Mouse (Mus musculus): ENCODE data around the gene Krt88. TPM values are rescaled to one million over a fixed set of nuclear protein-coding genes. Genes with fewer than 3 reads are reported as not detected.

Krt88 gene
- polyA plus RNA-seq (2014; fragmentation: Nextera tagmentation; extraction: Ambion mirVana) = not detected in 2 replicates

- Histone ChIP-seq H3K9me3 (ENCODE audit: control insufficient read depth, low read length) (no peaks in the 10 kb centered on the region), H3K4me2 (no peak within 1 kb of the TSS), H3K27ac (ENCODE audit: low read depth, low read length) (no peak within 1 kb of the TSS), H3K27me3 (ENCODE audit: control insufficient read depth, insufficient read depth, low read length) (no peaks in the 10 kb centered on the region), H3K4me1 (ENCODE audit: control insufficient read depth, insufficient read depth, low read length) (no peaks in the 10 kb centered on the region), H3K36me3 (ENCODE audit: control insufficient read depth, insufficient read depth, low read length) (no peaks in the 10 kb centered on the region), H3K4me3 (ENCODE audit: low read depth, low read length) (no peak within 1 kb of the TSS), H3K9ac (ENCODE audit: low read length) (no peak within 1 kb of the TSS)
- DNase-seq (ENCODE audit: low spot score, missing footprints) = no peak
- WGBS = 79% methylated on average over 2 of the region's 2 CpGs
- no peak for ATAC-seq (ENCODE audit: low FRiP score)
Measured at GRCm38 (mm10) chr15:101447444-101447843, at the start of gene Krt88. Krt88 (plus strand) TSS chr15:101447744.

GRCm38 (mm10) chr15:101398269-101398668 lies 49.3 kb upstream of the Krt88 start:
- Histone ChIP-seq H3K4me2 (no peak overlapping the region), H3K4me1 (ENCODE audit: control insufficient read depth, insufficient read depth, low read length) (no peaks in the 10 kb centered on the region), H3K9ac (ENCODE audit: low read length) (no peak overlapping the region), H3K27me3 (ENCODE audit: control insufficient read depth, insufficient read depth, low read length) (no peaks in the 10 kb centered on the region), H3K36me3 (ENCODE audit: control insufficient read depth, insufficient read depth, low read length) (no peaks in the 10 kb centered on the region), H3K4me3 (ENCODE audit: low read depth, low read length) (no peak overlapping the region), H3K9me3 (ENCODE audit: control insufficient read depth, low read length) (no peaks in the 10 kb centered on the region), H3K27ac (ENCODE audit: low read depth, low read length) (no peak overlapping the region)
- WGBS = 87% methylated on average over 8 of the region's 8 CpGs
- DNase-seq (ENCODE audit: low spot score, missing footprints) (no peak), ATAC-seq (ENCODE audit: low FRiP score) (no peak)

- Histone ChIP-seq H3K4me3 (ENCODE audit: low read depth, low read length) (no peak within 1 kb of the TSS), H3K9me3 (ENCODE audit: control insufficient read depth, low read length) (no peaks in the 10 kb centered on the region), H3K27ac (ENCODE audit: low read depth, low read length) (no peak within 1 kb of the TSS), H3K9ac (ENCODE audit: low read length) (no peak within 1 kb of the TSS), H3K36me3 (ENCODE audit: control insufficient read depth, insufficient read depth, low read length) (no peaks in the 10 kb centered on the region), H3K27me3 (ENCODE audit: control insufficient read depth, insufficient read depth, low read length) (peaks cover 10% of the 10 kb centered on the region), H3K4me2 (no peak within 1 kb of the TSS), H3K4me1 (ENCODE audit: control insufficient read depth, insufficient read depth, low read length) (no peaks in the 10 kb centered on the region)
- ATAC-seq (ENCODE audit: low FRiP score) = no peak
- no peak for DNase-seq (ENCODE audit: low spot score, missing footprints)
- WGBS = 51% methylated on average over 2 of the region's 2 CpGs
Measured at GRCm38 (mm10) chr15:101410775-101411174, 36.8 kb upstream of the Krt88 start, which contains the start of gene Krt7. Krt7 (plus strand) TSS chr15:101411043.

GRCm38 (mm10) chr15:101412188-101412587 lies 35.4 kb upstream of the Krt88 start:
- DNase-seq (ENCODE audit: low spot score, missing footprints) (no peak), ATAC-seq (ENCODE audit: low FRiP score) (no peak)
- H3K27ac ChIP-seq (ENCODE audit: low read depth, low read length) = no peak overlapping the region
- H3K36me3 ChIP-seq (ENCODE audit: control insufficient read depth, insufficient read depth, low read length) = no peaks in the 10 kb centered on the region
- no peaks in the 10 kb centered on the region for H3K4me1 ChIP-seq (ENCODE audit: control insufficient read depth, insufficient read depth, low read length)
- H3K9me3 ChIP-seq (ENCODE audit: control insufficient read depth, low read length) = no peaks in the 10 kb centered on the region
- no peak overlapping the region for H3K4me3 ChIP-seq (ENCODE audit: low read depth, low read length)
- peaks cover 10% of the 10 kb centered on the region for H3K27me3 ChIP-seq (ENCODE audit: control insufficient read depth, insufficient read depth, low read length)
- H3K9ac ChIP-seq (ENCODE audit: low read length) = no peak overlapping the region
- H3K4me2 ChIP-seq = no peak overlapping the region
- 17% methylated on average over 31 of the region's 31 CpGs for WGBS

GRCm38 (mm10) chr15:101413916-101414635 lies 33.5 kb upstream of the Krt88 start:
- H3K4me2 ChIP-seq = no peak overlapping the region
- no peaks in the 10 kb centered on the region for H3K36me3 ChIP-seq (ENCODE audit: control insufficient read depth, insufficient read depth, low read length)
- DNase-seq (ENCODE audit: low spot score, missing footprints) (no peak), ATAC-seq (ENCODE audit: low FRiP score) (no peak)
- 56% methylated on average over 7 of the region's 7 CpGs for WGBS
- H3K9me3 ChIP-seq (ENCODE audit: control insufficient read depth, low read length) = no peaks in the 10 kb centered on the region
- no peaks in the 10 kb centered on the region for H3K4me1 ChIP-seq (ENCODE audit: control insufficient read depth, insufficient read depth, low read length)
- no peak overlapping the region for H3K9ac ChIP-seq (ENCODE audit: low read length)
- H3K4me3 ChIP-seq (ENCODE audit: low read depth, low read length) = no peak overlapping the region
- H3K27ac ChIP-seq (ENCODE audit: low read depth, low read length) = no peak overlapping the region
- peaks cover 10% of the 10 kb centered on the region for H3K27me3 ChIP-seq (ENCODE audit: control insufficient read depth, insufficient read depth, low read length)

- DNase-seq (ENCODE audit: low spot score, missing footprints) (no peak), ATAC-seq (ENCODE audit: low FRiP score) (no peak)
- WGBS = 42% methylated on average over 11 of the region's 11 CpGs
Measured at GRCm38 (mm10) chr15:101414807-101415565, 32.6 kb upstream of the Krt88 start.

GRCm38 (mm10) chr15:101418950-101419349 lies 28.6 kb upstream of the Krt88 start:
- H3K4me3 ChIP-seq (ENCODE audit: low read depth, low read length) = no peak overlapping the region
- H3K9ac ChIP-seq (ENCODE audit: low read length) = no peak overlapping the region
- WGBS = 88% methylated on average over 4 of the region's 4 CpGs
- no peak overlapping the region for H3K4me2 ChIP-seq
- DNase-seq (ENCODE audit: low spot score, missing footprints) = no peak
- H3K36me3 ChIP-seq (ENCODE audit: control insufficient read depth, insufficient read depth, low read length) = no peaks in the 10 kb centered on the region
- no peaks in the 10 kb centered on the region for H3K4me1 ChIP-seq (ENCODE audit: control insufficient read depth, insufficient read depth, low read length)
- no peak for ATAC-seq (ENCODE audit: low FRiP score)
- H3K27ac ChIP-seq (ENCODE audit: low read depth, low read length) = no peak overlapping the region
- no peaks in the 10 kb centered on the region for H3K9me3 ChIP-seq (ENCODE audit: control insufficient read depth, low read length)
- H3K27me3 ChIP-seq (ENCODE audit: control insufficient read depth, insufficient read depth, low read length) = no peaks in the 10 kb centered on the region

More at GRCm38 (mm10) chr15:101414807-101415565, 32.6 kb upstream of the Krt88 start:
- H3K27me3 ChIP-seq (ENCODE audit: control insufficient read depth, insufficient read depth, low read length) = peaks cover 10% of the 10 kb centered on the region
- H3K4me1 ChIP-seq (ENCODE audit: control insufficient read depth, insufficient read depth, low read length) = no peaks in the 10 kb centered on the region
- H3K4me3 ChIP-seq (ENCODE audit: low read depth, low read length) = no peak overlapping the region
- no peaks in the 10 kb centered on the region for H3K36me3 ChIP-seq (ENCODE audit: control insufficient read depth, insufficient read depth, low read length)
- no peak overlapping the region for H3K9ac ChIP-seq (ENCODE audit: low read length)
- no peaks in the 10 kb centered on the region for H3K9me3 ChIP-seq (ENCODE audit: control insufficient read depth, low read length)
- H3K4me2 ChIP-seq = no peak overlapping the region
- H3K27ac ChIP-seq (ENCODE audit: low read depth, low read length) = no peak overlapping the region

- no peak for ATAC-seq (ENCODE audit: low FRiP score)
- WGBS = 60% methylated on average over 6 of the region's 6 CpGs
- H3K4me3 ChIP-seq (ENCODE audit: low read depth, low read length) = no peak overlapping the region
Measured at GRCm38 (mm10) chr15:101420903-101421302, 26.6 kb upstream of the Krt88 start.

GRCm38 (mm10) chr15:101424914-101425313 lies 22.6 kb upstream of the Krt88 start:
- no peaks in the 10 kb centered on the region for H3K27me3 ChIP-seq (ENCODE audit: control insufficient read depth, insufficient read depth, low read length)
- H3K9ac ChIP-seq (ENCODE audit: low read length) = no peak overlapping the region
- 26% methylated on average over 5 of the region's 5 CpGs for WGBS
- no peak overlapping the region for H3K27ac ChIP-seq (ENCODE audit: low read depth, low read length)
- no peaks in the 10 kb centered on the region for H3K36me3 ChIP-seq (ENCODE audit: control insufficient read depth, insufficient read depth, low read length)
- H3K9me3 ChIP-seq (ENCODE audit: control insufficient read depth, low read length) = no peaks in the 10 kb centered on the region
- H3K4me3 ChIP-seq (ENCODE audit: low read depth, low read length) = no peak overlapping the region
- H3K4me2 ChIP-seq = no peak overlapping the region
- H3K4me1 ChIP-seq (ENCODE audit: control insufficient read depth, insufficient read depth, low read length) = no peaks in the 10 kb centered on the region
- DNase-seq (ENCODE audit: low spot score, missing footprints) (no peak), ATAC-seq (ENCODE audit: low FRiP score) (no peak)

More at GRCm38 (mm10) chr15:101420903-101421302, 26.6 kb upstream of the Krt88 start:
- H3K27me3 ChIP-seq (ENCODE audit: control insufficient read depth, insufficient read depth, low read length) = no peaks in the 10 kb centered on the region
- H3K27ac ChIP-seq (ENCODE audit: low read depth, low read length) = no peak overlapping the region
- H3K4me2 ChIP-seq = no peak overlapping the region
- DNase-seq (ENCODE audit: low spot score, missing footprints) = no peak
- no peaks in the 10 kb centered on the region for H3K4me1 ChIP-seq (ENCODE audit: control insufficient read depth, insufficient read depth, low read length)
- no peaks in the 10 kb centered on the region for H3K36me3 ChIP-seq (ENCODE audit: control insufficient read depth, insufficient read depth, low read length)
- no peaks in the 10 kb centered on the region for H3K9me3 ChIP-seq (ENCODE audit: control insufficient read depth, low read length)
- no peak overlapping the region for H3K9ac ChIP-seq (ENCODE audit: low read length)
